In the genomic region with DNA sequence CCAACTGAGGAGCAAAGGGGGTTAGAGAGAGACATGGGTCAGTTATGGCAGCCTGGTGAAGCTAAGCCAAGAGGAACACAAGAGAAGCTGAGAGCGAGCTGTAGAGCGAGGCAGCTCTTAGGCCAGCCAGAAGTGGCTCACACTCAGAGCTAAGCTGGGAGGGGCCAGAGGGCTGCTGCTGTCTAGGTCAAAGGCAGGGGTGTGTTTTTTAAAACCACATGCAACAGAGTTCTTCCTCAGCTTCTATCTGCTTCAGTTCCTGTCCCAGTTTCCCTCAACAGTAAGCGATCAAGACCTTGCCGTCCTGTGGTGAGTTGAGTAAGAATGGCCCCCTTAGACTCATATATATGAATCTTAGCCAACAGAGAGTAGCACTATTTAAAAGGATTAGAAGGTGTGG, we compare ENCODE assay signal across 20 mouse cellular contexts. TPM values are rescaled to one million over a fixed set of nuclear protein-coding genes. Genes with fewer than 3 reads are reported as not detected.
DNase-seq lines count a peak whose midpoint lies in the region; ATAC-seq and TF ChIP-seq lines count a peak whose summit lies in the region.
"Had no signal": no experiment of that assay in that cellular context is flagged by ENCODE, and none has a peak within 500 bp of the region (broad histone marks: within the 10 kb centered on the region; RNA-seq: fewer than 3 reads in every experiment).

No protein-coding gene starts in this region.

- no peaks in the 10 kb centered on the region for H3K27me3 ChIP-seq in E14TG2a.4 (ENCODE audit: insufficient read depth, low read length)
- H3K27me3 ChIP-seq: embryonic facial prominence, embryonic 13.5 days; megakaryocyte, embryonic 14.5 days; midbrain, embryonic 15.5 days; Patski had no signal

- no peak for TF ChIP-seq CTCF in E14TG2a.4 (conservative IDR thresholded peaks at IDR 0.05; ENCODE audit: low read length)

- peak overlapping the region; percentile 66 for H3K4me3 ChIP-seq in E14TG2a.4 (replicated peaks; ENCODE audit: low read length)
- H3K4me3 ChIP-seq: embryonic facial prominence, embryonic 13.5 days; hindbrain, embryonic 10.5 days; limb, embryonic 10.5 days; megakaryocyte, embryonic 14.5 days; midbrain, embryonic 15.5 days had no signal

- ATAC-seq in megakaryocyte, adult 5-6 weeks (ENCODE audit: poor library complexity, severe bottlenecking) = peak; percentile 54
- ATAC-seq: forebrain, embryonic 16.5 days; midbrain, embryonic 15.5 days; Patski had no signal

- H3K9me3 ChIP-seq in E14TG2a.4 (ENCODE audit: low read length) = no peaks in the 10 kb centered on the region
- H3K9me3 ChIP-seq: embryonic facial prominence, embryonic 13.5 days; hindbrain, embryonic 10.5 days; limb, embryonic 10.5 days; megakaryocyte, embryonic 14.5 days; midbrain, embryonic 15.5 days had no signal

- peaks cover 77% of the 10 kb centered on the region for H3K4me1 ChIP-seq in E14TG2a.4 (replicated peaks; ENCODE audit: low read depth, low read length)
- H3K4me1 ChIP-seq: embryonic facial prominence, embryonic 13.5 days; hindbrain, embryonic 10.5 days; limb, embryonic 10.5 days; midbrain, embryonic 15.5 days had no signal

- peaks cover 90% of the 10 kb centered on the region for H3K36me3 ChIP-seq in E14TG2a.4 (ENCODE audit: insufficient read depth, low read length)

- DNase-seq in R1 (ENCODE audit: low read depth, low spot score) = peak; percentile 39
- DNase-seq in thymus, postnatal 25 days = peak; percentile 73
- no peak for DNase-seq in cerebellum, postnatal 10 days
- DNase-seq in urinary bladder, postnatal 10 days (ENCODE audit: low spot score) = no peak
- no peak for DNase-seq in ovary, adult 18-20 months (ENCODE audit: low spot score)
- DNase-seq: adrenal gland, adult 8-10 months; cerebellum, adult 11 months; heart, adult 11 months; layer of hippocampus, postnatal 36 days; lung, adult 2 months had no signal

RNA-seq across cellular contexts. Expression of a gene that starts 27.0 kb away (rescaled TPM):
- total RNA-seq in megakaryocyte, adult 5-6 weeks (2015) = 14.3 and 14.7 TPM in 2 replicates
- total RNA-seq in megakaryocyte, adult 5-6 weeks (2017) = 26.8 and 33.3 TPM in 2 replicates

RNA-seq across cellular contexts. Expression of a gene that starts 48.9 kb away (rescaled TPM):
- not detected in 2 replicates for total RNA-seq in megakaryocyte, adult 5-6 weeks (2015)
- not detected in 2 replicates for total RNA-seq in megakaryocyte, adult 5-6 weeks (2017)
- total RNA-seq: gastrocnemius, adult 18-20 months had no signal

Comparison
In these comparisons a context has a peak if more than half of its experiments do, and no peak if none do; other contexts are left out.
1. DNase-seq: peak in R1 (single experiment) and thymus, postnatal 25 days (single experiment); none in cerebellum, postnatal 10 days (0 of 2), urinary bladder, postnatal 10 days (single experiment) and ovary, adult 18-20 months (single experiment).